Mouse (Mus musculus) Patski (cell line): ENCODE measurements around the gene Nfe2l2. TPM values are rescaled to one million over a fixed set of nuclear protein-coding genes. Genes with fewer than 3 reads are reported as not detected.
"Not testable (repeated sequence)": the region's sequence is repeated elsewhere in the genome, so short reads cannot be mapped to it uniquely, and the experiment has no call there.

Source experiments
- ATAC-seq: fragments of 100-300 bp; one replicate; pipeline ENCODE4 v1.8.0; 2021
- CTCF ChIA-PET: fragments of 350-600 bp; sonication (Branson Sonifier 250); formaldehyde crosslinking; loops from one replicate; lab custom pipeline; 2022; ENCODE audit warnings: inconsistent platforms; lab: Charles Lee
- POLR2A ChIA-PET: fragments of 350-600 bp; sonication (Branson Sonifier 250); formaldehyde crosslinking; loops from one replicate; lab custom pipeline; 2022; ENCODE audit warnings: antibody characterized with exemption, inconsistent platforms; lab: Charles Lee
- DNase-seq: peaks from one replicate; pipeline ENCODE4 v3.0.0-alpha.2; 2011; ENCODE audit warnings: low read depth, low spot score
- H3K27me3 ChIP-seq: fragments of 371-371 bp; one replicate; pipeline ENCODE4 v1.5.1; 2021
- CTCF ChIP-seq: fragments of 100-300 bp; IDR thresholded peaks from one replicate; pipeline ENCODE4 v1.5.1; 2021
- in situ Hi-C: fragments of 300-500 bp; cut with MboI; formaldehyde crosslinking; loops from 3 replicates; pipeline ENCODE4 v1.11.1; 2018; ENCODE audit warnings: low pct_unique_long_range_greater_than_20kb, mixed read lengths
- polyA plus RNA-seq: library from polyadenylated mRNA; unstranded; gene quantifications from one replicate; pipeline ENCODE4 v1.2.3, GENCODE M21; 2021

The Nfe2l2 gene
- polyA plus RNA-seq, 1 experiment from 2014 or later: 87.3 TPM

DNA sequence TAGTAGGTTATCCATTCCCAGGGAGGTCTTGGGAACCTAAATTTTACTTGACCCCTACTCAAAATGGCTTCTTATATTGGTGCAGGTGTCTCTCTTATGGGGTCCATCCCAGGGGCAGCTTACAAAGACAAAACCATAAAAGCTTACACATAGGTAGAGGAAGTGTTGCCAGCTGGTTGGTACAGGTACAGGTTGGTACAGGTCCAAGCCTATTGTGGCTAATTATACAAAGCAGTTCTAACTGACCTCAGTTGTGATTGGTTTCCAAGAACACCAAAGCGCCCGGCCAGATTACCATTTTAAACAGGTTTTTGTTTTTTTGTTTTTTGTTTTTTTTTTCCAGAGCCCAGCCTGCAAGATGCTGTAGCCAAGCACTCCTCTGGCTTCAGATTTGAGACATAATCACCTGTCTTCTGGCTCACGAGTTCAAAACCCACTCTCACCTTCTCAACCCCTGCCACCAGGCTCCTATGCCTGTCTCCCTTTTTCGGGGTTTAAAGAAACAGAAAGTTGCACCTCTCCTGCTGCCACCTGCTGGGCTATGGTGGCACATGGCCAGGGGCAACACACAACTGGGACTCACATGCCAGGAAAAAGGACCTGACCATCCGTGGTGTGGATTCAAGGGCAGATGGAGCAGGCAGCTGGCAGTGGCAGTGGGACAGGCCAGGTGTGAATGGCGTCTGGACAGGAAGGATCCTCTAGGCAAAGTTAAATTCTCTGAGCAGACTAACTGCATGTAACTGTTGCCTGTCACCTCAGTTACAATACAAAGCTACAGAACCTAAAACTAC lies 68.0 kb downstream of the Nfe2l2 start:
- CTCF ChIA-PET: interaction anchor here (1.3 to 1.5 kb wide), 2 partner anchors 14 to 18 kb away, joined by 3 to 5 read pairs; no protein-coding TSS in a partner anchor
- in situ Hi-C loops: no loop called here
- no peak for DNase-seq
- no peaks in the 10 kb centered on the region for H3K27me3 ChIP-seq
- TF ChIP-seq CTCF: peak; percentile 58
- POLR2A ChIA-PET: interaction anchor here (1.3 to 1.5 kb wide), 2 partner anchors 21 to 23 kb away, joined by 3 to 8 read pairs; no protein-coding TSS in a partner anchor
- no peak for ATAC-seq

DNA sequence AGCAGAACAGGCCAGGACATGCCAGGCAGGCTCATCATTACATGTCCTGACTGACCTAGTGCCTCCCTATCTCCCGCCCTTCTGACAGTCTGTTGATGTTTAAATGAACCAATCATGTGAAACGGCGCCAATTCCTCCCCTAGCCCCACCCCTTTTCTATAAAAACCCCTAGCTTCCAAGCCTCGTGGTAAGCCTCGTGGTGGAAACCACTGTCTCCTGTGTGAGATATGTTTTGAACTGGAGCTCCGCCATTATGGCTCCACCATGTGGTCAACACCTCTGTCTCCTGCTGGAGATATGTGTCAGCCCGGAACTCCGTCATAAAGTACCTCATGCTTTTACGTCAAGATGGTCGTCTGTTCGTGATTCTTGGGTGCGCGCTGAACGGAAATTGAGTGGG lies 70.0 kb downstream of the Nfe2l2 start:
- DNase-seq, H3K27me3 ChIP-seq, ATAC-seq, POLR2A ChIA-PET, in situ Hi-C loops: not testable (repeated sequence)
- CTCF ChIA-PET: interaction anchor here (1.5 kb wide), 1 partner anchor 16 kb away, joined by 3 read pairs; no protein-coding TSS in a partner anchor

DNA sequence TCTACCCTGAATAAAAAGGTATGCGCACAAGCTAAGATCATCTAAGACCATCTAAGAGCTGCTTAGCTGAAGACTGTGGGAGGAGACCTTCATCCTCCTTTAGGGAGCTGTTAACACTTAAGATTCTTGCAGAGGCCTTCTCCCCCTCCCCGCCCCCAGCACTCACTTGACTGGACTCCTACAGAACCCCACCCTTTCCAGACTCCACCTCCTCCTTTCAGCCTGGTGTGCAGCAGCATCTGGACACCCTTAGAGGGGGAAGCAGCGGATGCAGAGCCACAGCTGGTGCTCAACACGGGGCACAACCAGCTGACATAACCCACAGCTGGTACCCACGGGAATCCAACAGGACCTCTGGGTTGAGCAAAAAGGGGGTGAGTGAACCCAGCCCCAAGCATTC lies 70.7 kb downstream of the Nfe2l2 start:
- ATAC-seq: no peak
- no peak for TF ChIP-seq CTCF
- POLR2A ChIA-PET: no interaction called here
- CTCF ChIA-PET: interaction anchor here (1.4 kb wide), 1 partner anchor 12 kb away, joined by 3 read pairs; no protein-coding TSS in a partner anchor
- DNase-seq: no peak
- H3K27me3 ChIP-seq: no peaks in the 10 kb centered on the region
- in situ Hi-C loops: no loop called here

DNA sequence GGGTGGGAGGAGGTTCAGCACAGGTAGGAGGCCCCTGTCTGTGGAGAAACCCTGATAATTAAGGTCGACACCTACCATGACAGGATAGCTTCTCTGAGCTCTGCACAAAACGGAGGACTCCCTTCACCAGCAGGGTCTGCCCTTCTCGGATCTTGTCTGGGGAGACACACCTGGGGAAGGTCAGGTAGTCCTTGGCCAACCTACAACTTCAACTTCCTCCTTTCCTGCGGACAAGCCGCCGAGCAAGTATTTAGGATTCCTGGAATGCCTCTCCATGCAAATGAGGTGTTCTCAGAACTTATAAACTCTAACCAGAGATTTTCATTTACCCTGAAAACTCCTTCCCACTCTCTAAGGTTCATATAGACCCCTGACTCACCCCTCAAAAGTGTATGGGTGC lies 71.1 kb downstream of the Nfe2l2 start:
- TF ChIP-seq CTCF: no peak
- in situ Hi-C loops: no loop called here
- no peaks in the 10 kb centered on the region for H3K27me3 ChIP-seq
- ATAC-seq (no peak), DNase-seq (no peak)
- ChIA-PET POLR2A (no interaction called here), CTCF (interaction anchor here (1.4 kb wide), 1 partner anchor 11 kb away, joined by 3 read pairs; no protein-coding TSS in a partner anchor)

DNA sequence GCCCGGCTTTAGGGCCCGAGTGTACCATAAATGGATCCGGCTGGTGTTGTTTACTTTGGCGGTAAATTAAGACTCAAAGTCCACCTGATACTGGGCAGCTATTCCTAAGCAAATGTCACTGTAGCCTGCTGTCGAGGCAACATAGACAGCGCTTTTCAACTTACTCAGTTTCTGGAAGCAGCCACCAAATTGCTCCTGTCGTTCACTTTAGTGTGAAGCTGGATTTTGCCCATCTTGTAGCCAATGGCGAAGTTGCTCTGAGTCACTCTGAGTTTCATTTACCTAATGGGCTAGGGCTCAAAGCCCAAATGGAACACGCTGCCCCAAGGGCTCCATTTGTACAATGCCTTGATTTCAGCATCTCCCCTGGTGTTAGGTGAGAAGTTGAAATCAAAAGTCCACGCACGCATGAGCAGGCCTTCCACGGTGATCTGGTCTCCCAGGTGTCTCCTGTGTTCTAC lies 71.7 kb downstream of the Nfe2l2 start:
- TF ChIP-seq CTCF: no peak
- CTCF ChIA-PET: interaction anchor here (0.7 to 1.4 kb wide), 2 partner anchors 10 to 11 kb away, joined by 3 read pairs; no protein-coding TSS in a partner anchor
- ATAC-seq (no peak), DNase-seq (no peak)
- H3K27me3 ChIP-seq: no peaks in the 10 kb centered on the region
- in situ Hi-C loops: no loop called here
- POLR2A ChIA-PET: no interaction called here

DNA sequence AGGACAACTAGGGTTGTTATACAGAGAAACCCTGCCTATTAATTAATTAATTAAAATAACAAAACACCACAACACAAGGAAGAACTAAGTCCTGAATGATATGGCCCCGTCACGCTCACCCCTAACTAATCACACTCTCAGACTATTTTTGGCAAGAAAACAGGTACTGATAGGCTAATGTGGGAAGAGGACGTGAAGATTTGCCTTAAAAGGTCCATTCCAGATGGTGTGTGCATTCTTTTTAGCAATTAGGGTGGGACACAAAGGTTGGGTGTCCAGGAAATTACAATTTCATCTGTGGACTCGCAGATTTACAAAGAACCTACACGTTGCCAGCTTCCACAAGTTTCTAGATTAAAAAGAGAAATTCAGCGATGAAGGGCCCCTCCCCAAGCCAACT lies 72.4 kb downstream of the Nfe2l2 start:
- ChIA-PET CTCF (interaction anchor here (0.7 kb wide), 1 partner anchor 11 kb away, joined by 3 read pairs; no protein-coding TSS in a partner anchor), POLR2A (no interaction called here)
- no peaks in the 10 kb centered on the region for H3K27me3 ChIP-seq
- ATAC-seq (no peak), DNase-seq (no peak)
- in situ Hi-C loops: no loop called here
- TF ChIP-seq CTCF: no peak

DNA sequence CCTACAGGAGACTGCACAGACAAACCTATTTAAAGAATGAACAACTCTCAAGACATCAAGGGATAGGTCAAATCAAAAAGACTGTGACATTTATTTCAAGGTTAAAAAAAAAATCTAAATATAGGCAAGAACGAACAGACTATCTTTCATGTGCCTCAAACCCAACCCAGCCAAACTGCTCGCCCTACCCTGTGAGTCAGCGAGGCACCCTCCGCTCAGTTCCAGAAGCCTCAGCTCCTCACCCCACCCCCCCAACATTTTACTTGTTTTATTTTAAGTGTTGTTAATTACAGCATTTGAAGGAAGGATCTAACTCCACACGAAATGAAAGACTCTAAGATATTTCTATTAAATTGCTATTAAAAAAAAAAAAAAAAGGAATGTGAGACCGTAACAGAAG lies 73.0 kb downstream of the Nfe2l2 start:
- ChIA-PET POLR2A (no interaction called here), CTCF (no interaction called here)
- DNase-seq: no peak
- no peak for TF ChIP-seq CTCF
- no peak for ATAC-seq
- no peaks in the 10 kb centered on the region for H3K27me3 ChIP-seq
- in situ Hi-C loops: no loop called here

DNA sequence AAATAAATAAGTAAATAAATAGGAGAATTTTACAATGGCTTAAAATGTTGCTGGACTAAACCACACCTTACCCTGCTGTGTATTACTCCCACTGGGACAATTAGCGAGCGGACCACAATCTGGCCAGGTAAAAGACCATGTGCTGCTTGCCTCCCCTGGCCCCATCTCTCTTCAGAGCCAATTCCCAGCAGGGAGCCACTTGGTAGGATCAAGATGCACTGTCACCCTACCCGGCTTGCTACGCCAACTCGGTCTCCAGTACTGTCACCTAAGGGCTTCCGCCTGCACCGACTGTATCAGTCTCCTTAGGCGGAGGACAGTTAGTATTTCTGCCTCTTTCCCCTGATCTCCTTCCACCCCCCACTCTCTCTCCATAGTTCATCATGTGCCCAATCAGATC lies 76.0 kb downstream of the Nfe2l2 start:
- no peak for DNase-seq
- no peak for ATAC-seq
- no peaks in the 10 kb centered on the region for H3K27me3 ChIP-seq
- ChIA-PET POLR2A (no interaction called here), CTCF (interaction anchor here (1.3 kb wide), 1 partner anchor 18 kb away, joined by 3 read pairs; no protein-coding TSS in a partner anchor)
- in situ Hi-C loops: no loop called here
- TF ChIP-seq CTCF: no peak

DNA sequence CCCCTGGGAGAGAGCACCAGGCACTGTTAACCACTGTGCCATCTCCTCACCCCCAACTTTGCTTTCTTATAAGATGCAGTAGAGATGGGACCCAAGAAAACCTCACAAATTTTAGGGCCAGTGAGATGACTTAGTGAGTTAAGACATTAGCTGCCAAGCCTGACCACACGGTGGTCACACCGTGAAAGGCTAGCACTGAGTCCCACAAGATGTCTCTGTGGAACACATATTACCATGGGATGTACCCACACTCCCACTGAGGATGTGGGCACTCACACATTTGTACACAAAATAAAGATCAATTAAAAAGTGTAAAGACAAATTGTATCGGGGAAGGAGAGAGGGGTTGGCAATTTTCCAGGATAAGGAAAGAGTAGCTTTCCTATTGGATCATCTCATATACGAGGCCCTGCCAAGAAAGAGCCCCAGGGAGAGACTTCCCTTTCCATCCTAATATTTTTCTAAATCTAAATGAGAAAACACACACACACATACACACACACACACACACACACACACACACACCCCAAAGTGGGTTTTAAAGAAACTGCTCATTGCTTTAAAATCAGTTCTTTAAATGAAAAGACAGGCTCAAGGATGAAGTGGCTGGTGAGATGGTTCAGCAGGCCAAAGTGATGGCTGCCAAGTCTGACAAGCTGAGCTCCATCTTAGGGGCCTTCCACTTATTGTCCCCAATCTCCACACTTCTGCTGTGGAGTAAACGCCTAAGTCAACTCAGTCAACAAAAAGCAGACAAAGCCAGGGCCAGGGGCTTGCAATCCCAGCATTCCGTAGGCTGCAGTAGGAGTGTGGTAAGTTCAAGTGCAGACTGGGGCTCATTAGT lies 77.6 kb downstream of the Nfe2l2 start:
- ChIA-PET CTCF (no interaction called here), POLR2A (interaction anchor here (0.5 kb wide), 1 partner anchor 21 kb away, joined by 3 read pairs; no protein-coding TSS in a partner anchor)
- no peak for TF ChIP-seq CTCF
- DNase-seq: no peak
- in situ Hi-C loops: no loop called here
- H3K27me3 ChIP-seq: no peaks in the 10 kb centered on the region
- no peak for ATAC-seq

Other genes with a start within 250 kb of the Nfe2l2 start
- gene Hnrnpa3, start 45.4 kb downstream of the Nfe2l2 start, polyA plus RNA-seq: 249 TPM
- gene Agps, start 127.5 kb upstream of the Nfe2l2 start, polyA plus RNA-seq: 37.0 TPM
- 12.3 TPM for gene Ttc30b, start 233.9 kb upstream of the Nfe2l2 start, polyA plus RNA-seq